Mouse (Mus musculus): ENCODE data around the gene Rbm6.

DNA sequence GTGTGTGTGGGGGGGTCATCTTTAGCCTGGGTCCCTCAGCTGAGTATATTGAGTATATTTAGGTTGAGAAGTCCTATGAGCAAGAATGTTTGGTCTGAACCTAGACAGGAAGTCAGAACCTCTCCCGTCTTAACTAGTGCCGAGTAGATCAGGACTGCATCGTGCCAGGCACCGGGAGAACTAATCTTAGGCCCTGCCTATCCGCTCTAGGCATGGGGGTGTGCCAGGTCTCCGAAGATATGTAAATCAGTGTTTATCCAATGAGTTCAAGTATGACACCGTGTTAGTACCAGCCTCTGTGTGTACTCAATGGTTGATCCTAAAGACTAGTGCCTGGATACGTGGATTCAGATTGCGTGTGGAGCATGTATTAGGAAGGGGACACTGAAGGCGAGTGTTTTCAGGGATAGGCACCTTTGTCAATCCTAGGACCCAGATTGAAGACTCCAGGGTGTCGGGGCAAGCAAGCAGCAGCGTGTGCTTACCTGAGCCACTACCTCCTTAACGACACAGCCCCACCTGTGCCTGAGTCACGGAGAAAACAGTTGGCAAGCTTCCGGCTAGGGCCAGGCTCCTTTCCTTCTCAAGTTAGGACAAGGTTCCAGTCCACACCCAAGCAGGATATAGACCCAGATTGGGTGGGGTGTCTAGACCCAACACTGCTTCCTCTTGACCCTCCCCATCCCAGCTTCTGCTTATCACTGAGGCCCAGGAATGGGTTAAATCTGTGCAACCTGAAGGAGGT lies 37.2 kb upstream of the Rbm6 start:
- TF ChIP-seq CTCF (conservative IDR thresholded peaks at IDR 0.05; ENCODE audit: low read length) (no peak), POU5F1 (IDR thresholded peaks at IDR 0.05; ENCODE audit: borderline replicate concordance, low read length) (no peak)

All from E14TG2a.4 (cell line).